Mouse (Mus musculus) lung, embryonic 14.5 days (tissue): ENCODE results near the gene Furin. TPM values are rescaled to one million over a fixed set of nuclear protein-coding genes. Genes with fewer than 3 reads are reported as not detected.

Experiments used
- ATAC-seq: fragments of 200-750 bp; cut with Nextera tagmentation; 2 replicates; pipeline ENCODE4 v1.8.0; 2017; ENCODE audit warnings: mild to moderate bottlenecking, moderate TSS enrichment, moderate library complexity; ENCODE audit not compliant: insufficient read depth
- DNase-seq: peaks from one replicate; pipeline ENCODE4 v3.0.0-alpha.2; 2015
- H3K27ac ChIP-seq: fragments of 300-500 bp; sonication (generic); 2 replicates; pipeline ENCODE4 v1.5.1; 2014; ENCODE audit warnings: low read depth, mild to moderate bottlenecking, moderate library complexity
- H3K27me3 ChIP-seq: fragments of 300-500 bp; sonication (generic); 2 replicates; pipeline ENCODE4 v1.6.1; 2014; ENCODE audit warnings: low read length, control low read depth; ENCODE audit not compliant: insufficient read depth
- H3K36me3 ChIP-seq: fragments of 300-500 bp; sonication (generic); 2 replicates; pipeline ENCODE4 v1.6.1; 2014; ENCODE audit warnings: control low read depth; ENCODE audit not compliant: insufficient read depth
- H3K4me1 ChIP-seq: fragments of 300-500 bp; sonication (generic); 2 replicates; pipeline ENCODE4 v1.6.1; 2014; ENCODE audit warnings: antibody characterized with exemption, control low read depth; ENCODE audit not compliant: insufficient read depth
- H3K4me2 ChIP-seq: fragments of 300-500 bp; sonication (generic); 2 replicates; pipeline ENCODE4 v1.6.1; 2014; ENCODE audit warnings: mild to moderate bottlenecking
- H3K4me3 ChIP-seq: fragments of 300-500 bp; sonication (generic); 2 replicates; pipeline ENCODE4 v1.5.1; 2014; ENCODE audit warnings: low read depth, low read length
- H3K9ac ChIP-seq: fragments of 300-500 bp; sonication (generic); 2 replicates; pipeline ENCODE4 v1.6.1; 2014
- H3K9me3 ChIP-seq: fragments of 300-500 bp; sonication (generic); 2 replicates; pipeline ENCODE4 v1.6.1; 2016; ENCODE audit warnings: low read depth, low read length, control low read depth
- CTCF ChIP-seq: IDR thresholded peaks from 2 replicates; pipeline ENCODE4 v1.5.1; 2016; ENCODE audit warnings: antibody characterized with exemption, low read depth
- whole genome bisulfite sequencing: fragments of 180-500 bp; shearing (Covaris S2); extraction: QIAGEN DNeasy Blood & Tissue Kit; methylation state at CpG from one replicate; pipeline ENCODE4 v1.1.7; 2014; 5-methylcytosine and 5-hydroxymethylcytosine counted together
- polyA plus RNA-seq: library from polyadenylated mRNA; unstranded; fragments of >200 nt; fragmentation: Nextera tagmentation; extraction: Ambion mirVana; gene quantifications from 2 replicates; pipeline ENCODE4 v1.2.1, GENCODE M21; 2014

Furin gene
- polyA plus RNA-seq, 1 experiment from 2014 or later = 19.4 TPM

DNA sequence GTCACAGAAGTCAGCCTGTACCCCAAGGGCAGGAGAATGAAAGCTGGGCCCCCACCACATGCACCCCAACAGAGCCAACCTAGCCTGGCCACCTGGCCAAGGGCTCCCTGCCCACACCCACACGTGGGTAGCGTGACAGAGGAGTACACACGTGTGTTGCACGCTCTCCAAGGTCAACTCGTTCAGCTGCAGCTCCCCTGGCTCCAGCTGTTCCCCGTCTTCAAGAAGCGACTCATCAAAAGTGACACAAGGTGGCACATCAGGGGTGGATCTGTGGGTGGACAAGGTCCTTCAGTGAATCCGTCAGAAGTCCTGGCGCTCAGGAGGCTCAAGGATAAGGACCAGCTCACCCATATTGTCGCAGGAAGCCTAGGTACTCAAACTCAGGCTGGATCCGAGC, 22.3 kb downstream of the Furin start:
- no peak for ATAC-seq
- peaks cover 4% of the 10 kb centered on the region; the same call in 1 of the 2 replicates for H3K4me1 ChIP-seq
- no peak overlapping the region for H3K4me2 ChIP-seq
- H3K36me3 ChIP-seq = 0 out of 2 replicates have a peak, but pooled peaks cover 3% of the 10 kb centered on the region
- H3K9ac ChIP-seq = no peak overlapping the region
- no peaks in the 10 kb centered on the region for H3K27me3 ChIP-seq
- no peak for DNase-seq
- H3K27ac ChIP-seq = no peak overlapping the region
- TF ChIP-seq CTCF = no peak
- H3K4me3 ChIP-seq = no peak overlapping the region
- no peaks in the 10 kb centered on the region for H3K9me3 ChIP-seq
- 59% methylated on average over 11 of the region's 11 CpGs for WGBS

DNA sequence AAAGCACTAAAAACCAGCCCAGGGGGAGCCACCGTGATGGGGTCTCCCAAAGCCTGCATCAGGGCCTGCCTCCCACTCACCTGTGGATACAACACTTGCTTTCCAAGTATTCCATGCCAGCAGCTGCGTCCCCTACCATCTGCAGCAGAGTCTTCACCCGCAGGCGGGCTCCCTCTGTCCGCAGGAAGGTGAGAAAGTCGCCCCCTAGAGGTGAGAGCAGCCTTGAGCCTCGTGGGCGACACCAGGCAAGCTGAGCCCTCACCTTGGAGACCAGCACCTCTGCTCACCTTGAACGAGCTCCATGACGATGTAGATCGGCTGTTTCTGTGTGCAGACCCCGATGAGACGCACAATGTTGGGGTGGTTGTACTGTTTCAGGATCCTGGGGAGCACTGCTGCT, 25.7 kb downstream of the Furin start:
- no peaks in the 10 kb centered on the region for H3K27me3 ChIP-seq
- 56% methylated on average over 13 of the region's 13 CpGs for WGBS
- no peak overlapping the region for H3K4me3 ChIP-seq
- ATAC-seq = no peak
- H3K4me1 ChIP-seq = no peaks in the 10 kb centered on the region
- DNase-seq = peak; percentile 54
- 0 out of 2 replicates have a peak, but pooled peaks cover 3% of the 10 kb centered on the region for H3K36me3 ChIP-seq
- no peak overlapping the region for H3K9ac ChIP-seq
- peak; percentile 60 for TF ChIP-seq CTCF
- H3K9me3 ChIP-seq = no peaks in the 10 kb centered on the region
- no peak overlapping the region for H3K4me2 ChIP-seq
- H3K27ac ChIP-seq = no peak overlapping the region

DNA sequence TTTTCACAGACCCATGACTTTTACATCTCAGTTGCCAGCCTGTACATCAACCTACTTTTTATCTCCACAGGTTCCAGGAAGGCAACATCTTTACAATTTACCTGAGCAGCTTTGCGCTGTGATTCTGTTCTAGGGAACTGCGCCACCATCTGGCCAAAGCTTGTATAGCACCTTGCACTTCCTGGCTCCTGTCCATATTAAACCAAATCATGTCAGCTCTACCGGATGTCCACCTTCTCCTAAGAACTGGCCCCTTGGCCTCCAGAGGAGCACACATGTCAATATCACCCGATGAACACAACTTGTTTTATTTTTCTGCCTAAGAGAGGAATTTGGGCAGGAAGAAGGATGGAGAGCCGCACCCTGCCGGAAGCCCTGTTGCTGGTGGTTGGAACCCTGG, 27.8 kb downstream of the Furin start:
- peak; percentile 79 for DNase-seq
- H3K27me3 ChIP-seq = no peaks in the 10 kb centered on the region
- TF ChIP-seq CTCF = peak; percentile 86

DNA sequence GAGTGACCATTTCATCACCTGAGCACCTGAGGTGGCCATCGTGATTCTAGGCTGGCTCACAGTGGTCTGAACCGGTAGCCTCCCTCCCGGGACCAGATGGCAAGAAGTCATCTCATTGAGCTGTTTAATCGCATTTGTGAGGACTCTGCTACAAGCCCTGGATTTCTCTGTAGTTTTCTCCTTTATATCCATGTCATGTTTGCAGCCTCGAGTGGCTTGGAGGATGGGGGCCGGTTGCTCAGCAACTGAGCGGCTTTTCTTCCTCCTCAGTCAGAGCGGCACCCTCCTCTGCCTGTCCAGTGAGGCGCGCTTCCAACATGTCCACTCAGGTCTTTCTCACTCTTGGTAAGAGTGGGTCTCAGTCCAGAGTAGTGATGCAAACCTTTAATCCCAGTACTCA, 29.0 kb downstream of the Furin start:
- no peak overlapping the region for H3K27ac ChIP-seq
- H3K36me3 ChIP-seq = no peaks in the 10 kb centered on the region
- H3K4me3 ChIP-seq = no peak overlapping the region
- ATAC-seq (no peak), DNase-seq (no peak)
- 72% methylated on average over 10 of the region's 10 CpGs for WGBS
- H3K27me3 ChIP-seq = no peaks in the 10 kb centered on the region
- H3K4me2 ChIP-seq = no peak overlapping the region
- no peaks in the 10 kb centered on the region for H3K4me1 ChIP-seq
- H3K9me3 ChIP-seq = no peaks in the 10 kb centered on the region
- no peak for TF ChIP-seq CTCF
- H3K9ac ChIP-seq = no peak overlapping the region

More for the DNA sequence above, 27.8 kb downstream of the Furin start:
- Histone ChIP-seq H3K4me2 (no peak overlapping the region), H3K4me1 (no peaks in the 10 kb centered on the region), H3K27ac (no peak overlapping the region), H3K36me3 (0 out of 2 replicates have a peak, but pooled peaks cover under 1% of the 10 kb centered on the region), H3K4me3 (no peak overlapping the region), H3K9ac (no peak overlapping the region), H3K9me3 (no peaks in the 10 kb centered on the region)
- ATAC-seq = no peak
- WGBS = 23% methylated on average over 6 of the region's 6 CpGs

DNA sequence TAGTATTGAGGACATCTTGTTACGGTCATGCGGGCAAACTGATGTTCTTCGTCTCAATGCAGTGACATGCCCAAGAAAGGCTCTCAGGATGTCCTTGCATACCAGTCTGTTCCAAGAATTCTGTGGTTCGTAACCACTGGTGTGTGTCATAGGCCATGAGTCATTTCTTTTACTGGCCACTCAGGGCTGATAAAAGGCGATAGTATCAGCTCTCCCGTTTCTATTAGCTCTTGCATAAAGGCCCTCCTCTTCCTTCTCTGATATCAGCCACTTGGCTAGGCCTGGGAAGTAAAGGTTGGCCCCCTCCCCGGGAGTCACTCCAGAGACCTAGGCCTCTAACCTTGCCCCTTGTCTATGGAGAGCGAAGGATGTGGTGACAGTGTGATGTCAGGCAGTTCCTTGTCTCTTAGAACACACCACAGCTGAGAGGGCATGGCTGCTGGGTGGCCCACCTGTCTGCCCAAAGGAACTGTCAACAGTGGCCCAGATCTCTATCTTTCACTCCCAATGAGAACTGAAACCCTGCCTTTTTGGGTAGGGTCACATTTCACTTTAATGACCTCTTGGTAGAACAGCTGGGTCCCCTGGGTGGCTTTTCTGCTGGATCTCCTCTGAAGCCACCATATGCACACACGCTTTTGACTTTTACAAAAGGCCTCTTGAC, 29.7 kb downstream of the Furin start:
- Histone ChIP-seq H3K9ac (no peak overlapping the region), H3K4me3 (no peak overlapping the region), H3K36me3 (no peaks in the 10 kb centered on the region), H3K4me1 (no peaks in the 10 kb centered on the region), H3K9me3 (no peaks in the 10 kb centered on the region), H3K27me3 (no peaks in the 10 kb centered on the region), H3K4me2 (no peak overlapping the region), H3K27ac (no peak overlapping the region)
- TF ChIP-seq CTCF = no peak
- DNase-seq (no peak), ATAC-seq (no peak)
- WGBS = 68% methylated on average over 9 of the region's 9 CpGs

DNA sequence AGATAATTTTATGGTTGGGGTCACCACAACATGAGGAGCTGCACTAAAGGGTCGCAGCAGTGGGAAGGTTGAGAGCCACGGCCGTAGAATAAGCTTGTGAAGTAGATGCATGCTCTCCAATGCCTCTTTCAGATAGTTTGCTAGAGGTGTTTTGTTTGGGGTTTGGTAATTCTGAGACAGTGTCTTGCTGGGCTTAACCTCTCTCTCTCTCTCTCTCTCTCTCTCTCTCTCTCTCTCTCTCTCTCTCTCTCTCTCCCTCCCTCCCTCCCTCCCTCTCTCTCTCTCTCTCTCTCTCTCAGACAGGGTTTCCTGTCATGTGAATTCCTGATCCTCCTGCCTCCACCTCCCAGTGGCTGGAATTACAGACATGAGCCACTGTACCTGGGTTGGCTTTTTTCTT, 30.5 kb downstream of the Furin start:
- no peak for TF ChIP-seq CTCF
- H3K4me3 ChIP-seq = no peak overlapping the region
- no peaks in the 10 kb centered on the region for H3K27me3 ChIP-seq
- H3K9me3 ChIP-seq = no peaks in the 10 kb centered on the region
- WGBS = 80% methylated on average over 3 of the region's 3 CpGs
- peaks cover 4% of the 10 kb centered on the region; the same call in 1 of the 2 replicates for H3K4me1 ChIP-seq
- no peak overlapping the region for H3K9ac ChIP-seq
- H3K4me2 ChIP-seq = no peak overlapping the region
- ATAC-seq (no peak), DNase-seq (no peak)
- no peak overlapping the region for H3K27ac ChIP-seq
- no peaks in the 10 kb centered on the region for H3K36me3 ChIP-seq

DNA sequence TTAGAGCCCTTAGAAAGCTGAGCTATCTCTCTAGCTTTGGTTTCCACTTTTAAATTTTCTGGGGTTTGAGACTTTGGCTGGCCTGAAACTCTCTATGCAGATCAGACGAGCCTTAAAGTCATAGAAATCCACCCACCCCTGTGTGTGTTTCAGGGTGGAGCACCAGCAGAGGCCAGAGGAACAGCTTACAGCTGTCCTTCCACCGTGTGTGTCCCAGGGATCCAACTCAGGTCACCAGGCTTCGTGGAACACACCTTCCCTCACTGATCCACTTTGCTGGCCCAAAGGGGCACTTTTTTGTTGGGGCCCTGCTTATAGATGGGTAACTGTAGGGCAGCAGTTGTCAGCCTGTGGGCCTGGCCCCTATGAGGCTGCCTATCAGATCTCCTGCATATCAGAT, 31.0 kb downstream of the Furin start:
- no peaks in the 10 kb centered on the region for H3K9me3 ChIP-seq
- H3K36me3 ChIP-seq = no peaks in the 10 kb centered on the region
- no peak for ATAC-seq
- H3K27me3 ChIP-seq = no peaks in the 10 kb centered on the region
- WGBS = 58% methylated on average over 3 of the region's 3 CpGs
- no peak overlapping the region for H3K9ac ChIP-seq
- no peak for DNase-seq
- H3K4me3 ChIP-seq = no peak overlapping the region
- H3K27ac ChIP-seq = no peak overlapping the region
- no peak overlapping the region for H3K4me2 ChIP-seq
- peaks cover 5% of the 10 kb centered on the region; the same call in 1 of the 2 replicates for H3K4me1 ChIP-seq
- no peak for TF ChIP-seq CTCF
